Mouse (Mus musculus) limb, embryonic 14.5 days (tissue): ENCODE results near the gene Mroh7. TPM values are rescaled to one million over a fixed set of nuclear protein-coding genes. Genes with fewer than 3 reads are reported as not detected.

ENCODE experiments used
- ATAC-seq: fragments of 200-750 bp; cut with Nextera tagmentation; 2 replicates; pipeline ENCODE4 v1.8.0; 2017; ENCODE audit warnings: low read depth, moderate number of reproducible peaks, moderate TSS enrichment; ENCODE audit not compliant: low FRiP score
- DNase-seq: peaks from one replicate; pipeline ENCODE4 v3.0.0-alpha.2; 2015; ENCODE audit warnings: low spot score
- H3K27ac ChIP-seq: fragments of 300-500 bp; sonication (generic); replicated peaks from 2 replicates; pipeline ENCODE4 v1.5.1; 2014; ENCODE audit warnings: low read depth, mild to moderate bottlenecking, low read length, moderate library complexity, mixed read lengths
- H3K27me3 ChIP-seq: fragments of 300-500 bp; sonication (generic); 2 replicates; pipeline ENCODE4 v1.6.1; 2014; ENCODE audit warnings: low read length, mixed read lengths; ENCODE audit not compliant: control insufficient read depth, insufficient read depth
- H3K36me3 ChIP-seq: fragments of 300-500 bp; sonication (generic); 2 replicates; pipeline ENCODE4 v1.6.1; 2014; ENCODE audit warnings: mild to moderate bottlenecking, low read length, moderate library complexity, mixed read lengths; ENCODE audit not compliant: control insufficient read depth, insufficient read depth
- H3K4me1 ChIP-seq: fragments of 300-500 bp; sonication (generic); 2 replicates; pipeline ENCODE4 v1.6.1; 2014; ENCODE audit warnings: antibody characterized with exemption, low read length, mixed read lengths; ENCODE audit not compliant: control insufficient read depth, insufficient read depth
- H3K4me2 ChIP-seq: fragments of 300-500 bp; sonication (generic); replicated peaks from 2 replicates; pipeline ENCODE4 v1.6.1; 2014; ENCODE audit warnings: low read depth, mild to moderate bottlenecking, low read length, moderate library complexity; ENCODE audit not compliant: severe bottlenecking
- H3K4me3 ChIP-seq: fragments of 300-500 bp; sonication (generic); replicated peaks from 2 replicates; pipeline ENCODE4 v1.5.1; 2014; ENCODE audit warnings: low read length
- H3K9ac ChIP-seq: fragments of 300-500 bp; sonication (generic); 2 replicates; pipeline ENCODE4 v1.6.1; 2014; ENCODE audit warnings: mild to moderate bottlenecking, low read depth, low read length, moderate library complexity; ENCODE audit not compliant: severe bottlenecking
- H3K9me3 ChIP-seq: fragments of 300-500 bp; sonication (generic); 2 replicates; pipeline ENCODE4 v1.6.1; 2016; ENCODE audit warnings: low read length; ENCODE audit not compliant: control insufficient read depth
- POLR2A ChIP-seq: fragments of 200-500 bp; IDR thresholded peaks from 2 replicates; pipeline ENCODE4 v1.8.0; 2012; ENCODE audit warnings: inconsistent platforms, mild to moderate bottlenecking, moderate library complexity, borderline replicate concordance; ENCODE audit not compliant: insufficient read depth, insufficient read length; ENCODE audit errors: extremely low read depth
- WGBS: fragments of 180-500 bp; shearing (Covaris S2); extraction: QIAGEN DNeasy Blood & Tissue Kit; methylation state at CpG from one replicate; pipeline ENCODE4 v1.1.7; 2014; 5-methylcytosine and 5-hydroxymethylcytosine counted together
- polyA plus RNA-seq, 2 experiments: library from polyadenylated mRNA; depleted of rRNA in 1 of 2; stranded (reverse) in 1 of 2; unstranded in 1 of 2; fragments of >200 nt; fragmentation: Nextera tagmentation in 1 of 2; extraction: Ambion mirVana in 1 of 2; gene quantifications; 2 replicates each; pipeline versions ENCODE4 v1.2.1 to v1.2.3; 2012 to 2014

Gene Mroh7
- polyA plus RNA-seq, 2 experiments, result 0.63 to 2.8 TPM

DNA sequence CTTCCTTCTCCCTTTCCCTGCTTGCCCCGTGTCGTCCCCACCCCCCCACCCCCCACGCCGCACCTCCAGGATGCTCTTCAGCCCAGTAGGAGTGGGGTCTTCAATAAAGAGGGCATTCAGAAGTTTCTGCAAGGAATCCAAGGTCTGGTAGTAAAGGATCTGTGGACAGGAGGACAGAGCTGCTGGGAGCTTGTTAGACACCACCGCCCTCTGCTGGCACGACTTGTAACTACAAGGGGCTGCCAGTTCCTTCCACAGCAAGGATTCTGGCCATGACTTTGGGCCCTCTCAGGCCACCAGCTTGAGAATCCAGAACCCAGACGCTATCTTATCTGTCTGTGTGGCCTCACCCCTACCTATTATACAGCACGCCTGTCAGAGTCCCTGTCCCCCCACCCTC is 22.3 kb downstream of the Mroh7 start:
- WGBS, result 0% methylated on average over 8 of the region's 8 CpGs
- Histone ChIP-seq H3K4me3 (peak overlapping the region; percentile 9; the same call in 1 of the 2 replicates), H3K9ac (no peak overlapping the region), H3K4me2 (peak overlapping the region; percentile 37), H3K27me3 (no peaks in the 10 kb centered on the region), H3K4me1 (no peaks in the 10 kb centered on the region; the same call in 1 of the 2 replicates), H3K36me3 (no peaks in the 10 kb centered on the region), H3K9me3 (no peaks in the 10 kb centered on the region), H3K27ac (no peak overlapping the region)
- no peak for TF ChIP-seq POLR2A
- peak; percentile 74 for DNase-seq
- peak; percentile 62; the same call in 1 of the 2 replicates for ATAC-seq

DNA sequence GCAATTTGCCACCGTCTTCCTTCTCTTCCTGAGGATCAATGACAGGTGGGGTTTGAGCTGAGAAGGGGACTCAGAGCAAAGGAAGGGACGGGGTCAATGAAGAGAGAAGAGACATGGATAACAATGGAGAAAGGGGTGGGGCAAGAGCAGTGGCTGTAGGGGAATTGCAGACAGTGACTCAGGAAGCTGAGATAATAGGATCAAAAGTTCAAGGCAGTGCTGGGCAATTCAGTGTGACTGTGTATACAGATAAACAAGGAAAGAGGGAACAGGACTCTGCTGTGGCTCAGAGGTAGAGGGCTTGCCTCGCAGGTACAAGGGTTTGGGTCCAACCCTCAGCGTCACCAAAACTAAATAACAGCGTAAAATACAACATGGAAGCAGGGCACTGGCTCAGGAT is 22.8 kb downstream of the Mroh7 start:
- DNase-seq (no peak), ATAC-seq (0 out of 2 replicates have a peak, but pooled peaks have one; percentile 9)
- 53% methylated on average over 5 of the region's 5 CpGs for WGBS
- TF ChIP-seq POLR2A, result no peak
- Histone ChIP-seq H3K27ac (no peak overlapping the region), H3K9ac (no peak overlapping the region), H3K4me3 (peak overlapping the region; percentile 9; the same call in 1 of the 2 replicates), H3K27me3 (no peaks in the 10 kb centered on the region), H3K4me2 (peak overlapping the region; percentile 37), H3K4me1 (no peaks in the 10 kb centered on the region; the same call in 1 of the 2 replicates), H3K36me3 (no peaks in the 10 kb centered on the region), H3K9me3 (no peaks in the 10 kb centered on the region)

DNA sequence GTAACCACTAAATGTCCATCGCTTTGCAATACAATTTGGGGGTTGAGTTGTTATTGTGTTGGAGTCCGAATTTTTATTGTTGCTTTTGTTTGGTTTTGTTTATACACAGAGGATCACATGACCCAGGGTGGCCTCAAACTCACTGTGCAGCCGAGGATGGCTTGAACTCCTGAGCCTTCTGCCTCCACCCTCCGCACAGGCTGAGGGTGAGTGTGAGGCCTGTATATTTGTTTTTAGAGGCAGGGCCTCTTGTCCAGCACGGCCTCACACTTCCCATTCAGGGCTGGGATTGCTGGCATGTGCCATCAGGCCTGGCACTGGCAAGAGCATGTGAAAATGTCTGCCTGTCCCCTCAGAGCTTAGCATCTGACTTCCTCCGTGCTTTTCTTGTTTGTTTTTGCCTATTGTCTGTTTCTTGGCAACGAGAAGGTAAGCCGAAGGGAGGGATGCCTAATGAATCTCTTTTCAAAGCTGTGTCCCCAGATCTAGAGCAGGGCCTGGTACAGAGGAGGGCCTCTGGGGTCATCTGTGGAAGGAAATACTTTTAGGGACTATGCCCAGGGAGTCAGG is 25.5 kb downstream of the Mroh7 start:
- peaks cover 10% of the 10 kb centered on the region for H3K4me1 ChIP-seq
- 54% methylated on average over 8 of the region's 8 CpGs for WGBS
- H3K4me3 ChIP-seq, result no peak overlapping the region
- H3K27ac ChIP-seq, result no peak overlapping the region
- ATAC-seq, result no peak
- H3K36me3 ChIP-seq, result no peaks in the 10 kb centered on the region
- no peak for DNase-seq
- no peak for TF ChIP-seq POLR2A
- no peaks in the 10 kb centered on the region for H3K9me3 ChIP-seq
- H3K27me3 ChIP-seq, result no peaks in the 10 kb centered on the region
- no peak overlapping the region for H3K9ac ChIP-seq
- H3K4me2 ChIP-seq, result no peak overlapping the region

DNA sequence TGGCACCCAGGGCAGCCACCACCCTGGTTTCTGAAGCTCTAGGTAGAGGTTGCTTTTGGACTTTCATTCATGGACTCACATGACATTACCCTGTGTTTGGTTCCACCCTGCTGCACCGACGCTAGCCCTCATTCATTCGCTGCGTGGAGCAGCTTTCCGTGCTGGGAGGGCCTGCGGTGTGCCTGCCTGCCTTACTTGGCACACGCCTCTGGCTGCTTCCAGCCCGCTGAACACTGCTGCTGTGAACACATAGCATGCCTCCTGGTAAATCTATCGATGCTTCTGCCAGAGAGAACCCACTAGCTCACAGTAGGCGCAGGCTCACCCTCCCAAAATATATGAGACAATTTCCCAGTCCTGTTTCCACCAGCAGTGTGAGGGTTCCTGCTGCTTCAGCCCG is 26.3 kb downstream of the Mroh7 start:
- Histone ChIP-seq H3K36me3 (no peaks in the 10 kb centered on the region), H3K4me2 (no peak overlapping the region), H3K4me1 (peaks cover 12% of the 10 kb centered on the region), H3K27ac (no peak overlapping the region), H3K27me3 (no peaks in the 10 kb centered on the region), H3K4me3 (no peak overlapping the region), H3K9me3 (no peaks in the 10 kb centered on the region), H3K9ac (no peak overlapping the region)
- DNase-seq (no peak), ATAC-seq (no peak)
- 72% methylated on average over 11 of the region's 11 CpGs for WGBS
- TF ChIP-seq POLR2A, result no peak

DNA sequence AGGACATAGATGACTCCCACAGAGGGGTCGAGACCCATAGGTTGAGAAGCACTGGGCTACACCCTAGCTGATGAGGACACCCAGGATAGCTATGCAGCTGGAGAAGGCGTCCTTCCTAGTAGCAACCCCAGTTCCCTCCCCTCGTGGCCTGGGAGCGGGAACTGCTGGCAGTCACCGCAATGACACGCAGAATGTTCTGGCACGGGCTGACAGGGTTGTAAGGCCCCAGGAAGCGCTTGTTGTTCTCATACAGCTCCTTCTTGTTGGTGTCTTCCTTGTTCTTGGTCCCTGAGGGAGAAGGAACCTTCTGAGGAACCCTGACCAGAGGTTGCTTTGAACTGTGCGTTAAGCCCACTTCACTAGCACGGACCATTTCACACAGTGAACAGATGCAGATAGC is 26.8 kb downstream of the Mroh7 start:
- Histone ChIP-seq H3K4me3 (no peak overlapping the region), H3K9ac (no peak overlapping the region), H3K4me1 (peaks cover 12% of the 10 kb centered on the region), H3K27ac (no peak overlapping the region), H3K9me3 (no peaks in the 10 kb centered on the region), H3K36me3 (no peaks in the 10 kb centered on the region), H3K27me3 (no peaks in the 10 kb centered on the region), H3K4me2 (no peak overlapping the region)
- 77% methylated on average over 10 of the region's 10 CpGs for WGBS
- no peak for ATAC-seq
- DNase-seq, result no peak
- no peak for TF ChIP-seq POLR2A
